Mouse (Mus musculus) heart, embryonic 11.5 days (tissue): ENCODE results near the gene Pax7. TPM values are rescaled to one million over a fixed set of nuclear protein-coding genes. Genes with fewer than 3 reads are reported as not detected.

Experiments
- ATAC-seq: fragments of 200-750 bp; cut with Nextera tagmentation; replicated peaks from 2 replicates; pipeline ENCODE4 v1.8.0; 2017; ENCODE audit warnings: moderate library complexity; ENCODE audit not compliant: insufficient number of reproducible peaks, low FRiP score, low TSS enrichment
- H3K27ac ChIP-seq: fragments of 300-500 bp; sonication (generic); 2 replicates; pipeline ENCODE4 v1.5.1; 2014; ENCODE audit warnings: mild to moderate bottlenecking, low read depth, low read length
- H3K27me3 ChIP-seq: fragments of 300-500 bp; sonication (generic); 2 replicates; pipeline ENCODE4 v1.6.1; 2014; ENCODE audit warnings: mild to moderate bottlenecking, low read length, mixed read lengths; ENCODE audit not compliant: control insufficient read depth, insufficient read depth
- H3K36me3 ChIP-seq: fragments of 300-500 bp; sonication (generic); 2 replicates; pipeline ENCODE4 v1.6.1; 2014; ENCODE audit warnings: mild to moderate bottlenecking, low read length, moderate library complexity, mixed read lengths; ENCODE audit not compliant: control insufficient read depth, insufficient read depth
- H3K4me1 ChIP-seq: fragments of 300-500 bp; sonication (generic); 2 replicates; pipeline ENCODE4 v1.6.1; 2014; ENCODE audit warnings: low read length; ENCODE audit not compliant: control insufficient read depth, insufficient read depth
- H3K4me2 ChIP-seq: fragments of 300-500 bp; sonication (generic); 2 replicates; pipeline ENCODE4 v1.6.1; 2014; ENCODE audit warnings: mild to moderate bottlenecking, moderate library complexity
- H3K4me3 ChIP-seq: fragments of 300-500 bp; sonication (generic); 2 replicates; pipeline ENCODE4 v1.5.1; 2014; ENCODE audit warnings: low read depth, low read length
- H3K9ac ChIP-seq: fragments of 300-500 bp; sonication (generic); 2 replicates; pipeline ENCODE4 v1.6.1; 2014; ENCODE audit warnings: mild to moderate bottlenecking, low read depth, low read length, moderate library complexity
- H3K9me3 ChIP-seq: fragments of 300-500 bp; sonication (generic); replicated peaks from 2 replicates; pipeline ENCODE4 v1.6.1; 2016; ENCODE audit warnings: low read length; ENCODE audit not compliant: control insufficient read depth
- whole genome bisulfite sequencing: fragments of 180-500 bp; shearing (Covaris S2); extraction: QIAGEN DNeasy Blood & Tissue Kit; methylation state at CpG from one replicate; pipeline ENCODE4 v1.1.7; 2014; ENCODE audit not compliant: insufficient replicate concordance; 5-methylcytosine and 5-hydroxymethylcytosine counted together
- polyA plus RNA-seq: library from polyadenylated mRNA; unstranded; fragments of >200 nt; fragmentation: Nextera tagmentation; extraction: Ambion mirVana; gene quantifications from 2 replicates; pipeline ENCODE4 v1.2.1, GENCODE M21; 2014

Gene Pax7
- polyA plus RNA-seq, 1 experiment from 2014 or later: 0.04 TPM

DNA sequence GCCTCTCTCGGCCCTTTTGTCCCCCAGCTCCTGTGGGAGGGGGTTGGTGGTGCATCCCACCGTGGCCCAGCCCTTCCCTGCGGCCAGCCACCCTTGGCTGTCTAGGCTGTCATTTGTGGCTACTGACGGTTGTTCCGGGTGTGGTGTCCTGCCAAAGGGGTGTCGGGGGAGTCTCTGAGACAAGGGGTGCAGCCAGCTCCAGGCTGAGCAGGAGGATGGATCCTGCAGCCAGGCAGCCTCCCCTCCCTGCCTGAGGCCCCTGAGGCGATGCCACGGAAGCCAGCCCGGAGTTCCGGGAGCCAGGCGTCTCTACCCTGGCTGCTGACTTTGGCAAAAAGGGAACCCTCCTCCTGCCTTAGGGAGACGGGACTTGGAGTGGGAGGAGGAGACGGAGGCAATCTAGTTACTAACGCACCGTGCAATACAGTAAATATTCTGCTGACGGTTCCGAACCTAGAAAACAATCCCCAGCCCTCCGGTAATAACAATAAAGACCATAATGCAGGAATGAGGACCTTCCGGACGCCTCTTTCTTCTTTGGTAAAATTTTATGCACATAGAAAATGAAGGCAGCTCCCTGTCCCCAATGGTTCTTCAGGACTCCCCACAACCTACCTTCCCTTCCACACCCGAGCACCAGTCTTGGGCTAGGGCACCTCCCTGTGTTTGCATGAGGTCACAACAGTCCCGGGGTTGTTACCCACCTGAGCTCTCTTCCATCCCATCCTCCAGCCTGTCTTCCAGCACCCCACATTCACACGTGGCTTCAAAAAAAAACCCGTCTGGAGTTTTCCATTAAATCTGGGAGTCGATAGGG is 19.1 kb upstream of the Pax7 start:
- 4% methylated on average over 25 of the region's 25 CpGs for WGBS
- Histone ChIP-seq H3K4me3 (no peak overlapping the region), H3K9ac (no peak overlapping the region), H3K27me3 (peaks cover 88% of the 10 kb centered on the region), H3K4me2 (no peak overlapping the region), H3K36me3 (no peaks in the 10 kb centered on the region), H3K9me3 (no peaks in the 10 kb centered on the region), H3K27ac (no peak overlapping the region), H3K4me1 (no peaks in the 10 kb centered on the region; the same call in 1 of the 2 replicates)
- no peak for ATAC-seq

GRCm38 (mm10) chr4:139851387-139851786 is 18.1 kb upstream of the Pax7 start:
- H3K27me3 ChIP-seq: peaks cover 89% of the 10 kb centered on the region
- WGBS: 11% methylated on average over 15 of the region's 15 CpGs
- H3K4me2 ChIP-seq: no peak overlapping the region
- no peak overlapping the region for H3K4me3 ChIP-seq
- H3K4me1 ChIP-seq: no peaks in the 10 kb centered on the region; the same call in 1 of the 2 replicates
- H3K36me3 ChIP-seq: no peaks in the 10 kb centered on the region
- H3K27ac ChIP-seq: no peak overlapping the region
- no peaks in the 10 kb centered on the region for H3K9me3 ChIP-seq
- ATAC-seq: no peak
- H3K9ac ChIP-seq: no peak overlapping the region

DNA sequence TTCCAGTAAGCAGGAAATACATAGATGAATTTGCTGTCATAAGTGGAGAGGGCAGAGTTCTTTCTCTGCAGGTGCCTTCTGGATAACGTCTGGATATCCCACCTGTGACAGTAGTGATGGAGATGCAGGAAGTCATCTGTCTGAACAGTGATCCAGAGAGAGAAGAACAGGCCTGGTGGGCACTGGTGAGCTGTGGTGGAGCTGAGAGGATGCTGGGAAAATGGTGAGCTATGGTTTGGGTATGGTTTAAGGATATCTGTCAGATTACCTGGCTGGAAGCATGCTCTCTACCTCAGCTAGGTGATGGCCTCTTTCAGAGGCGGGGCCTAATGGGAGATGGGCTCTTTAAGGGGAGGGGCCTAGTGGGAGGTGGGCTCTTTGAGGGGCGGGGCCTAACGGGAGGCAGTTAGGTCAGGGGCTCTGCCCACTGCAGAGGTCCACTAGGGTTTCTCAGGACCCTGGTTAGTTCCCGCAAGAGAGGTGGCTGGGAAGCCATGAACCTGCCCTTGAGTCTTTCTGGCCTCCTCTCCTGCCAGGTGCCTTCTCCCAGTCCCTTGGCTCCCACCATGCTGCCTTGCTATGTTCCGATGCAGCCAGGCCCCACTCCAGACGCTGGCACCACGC is 17.3 kb upstream of the Pax7 start:
- Histone ChIP-seq H3K4me3 (no peak overlapping the region), H3K9ac (no peak overlapping the region), H3K4me2 (no peak overlapping the region), H3K27me3 (peaks cover 88% of the 10 kb centered on the region), H3K27ac (no peak overlapping the region), H3K36me3 (no peaks in the 10 kb centered on the region), H3K4me1 (no peaks in the 10 kb centered on the region; the same call in 1 of the 2 replicates), H3K9me3 (no peaks in the 10 kb centered on the region)
- no peak for ATAC-seq
- 15% methylated on average over 8 of the region's 8 CpGs for WGBS

- ATAC-seq: no peak
- Histone ChIP-seq H3K27me3 (peaks cover 78% of the 10 kb centered on the region), H3K9ac (no peak overlapping the region), H3K27ac (no peak overlapping the region), H3K4me1 (no peaks in the 10 kb centered on the region), H3K9me3 (no peaks in the 10 kb centered on the region), H3K36me3 (no peaks in the 10 kb centered on the region), H3K4me3 (no peak overlapping the region), H3K4me2 (no peak overlapping the region)
- WGBS: 13% methylated on average over 7 of the region's 7 CpGs
Measured at GRCm38 (mm10) chr4:139843456-139843855, 10.1 kb upstream of the Pax7 start.

- no peak overlapping the region for H3K27ac ChIP-seq
- peaks cover 81% of the 10 kb centered on the region for H3K27me3 ChIP-seq
- H3K4me2 ChIP-seq: no peak overlapping the region
- ATAC-seq: no peak
- no peaks in the 10 kb centered on the region for H3K36me3 ChIP-seq
- no peaks in the 10 kb centered on the region for H3K9me3 ChIP-seq
- no peak overlapping the region for H3K4me3 ChIP-seq
- no peaks in the 10 kb centered on the region for H3K4me1 ChIP-seq
- no peak overlapping the region for H3K9ac ChIP-seq
- WGBS: 71% methylated on average over 7 of the region's 7 CpGs
Measured at GRCm38 (mm10) chr4:139842919-139843318, 9.6 kb upstream of the Pax7 start.

GRCm38 (mm10) chr4:139840939-139841500 is 7.7 kb upstream of the Pax7 start:
- ATAC-seq: no peak
- no peaks in the 10 kb centered on the region for H3K36me3 ChIP-seq
- H3K4me1 ChIP-seq: no peaks in the 10 kb centered on the region
- H3K27me3 ChIP-seq: peaks cover 89% of the 10 kb centered on the region
- no peak overlapping the region for H3K27ac ChIP-seq
- 71% methylated on average over 9 of the region's 9 CpGs for WGBS
- H3K4me2 ChIP-seq: no peak overlapping the region
- H3K9ac ChIP-seq: no peak overlapping the region
- H3K4me3 ChIP-seq: no peak overlapping the region
- no peaks in the 10 kb centered on the region for H3K9me3 ChIP-seq

DNA sequence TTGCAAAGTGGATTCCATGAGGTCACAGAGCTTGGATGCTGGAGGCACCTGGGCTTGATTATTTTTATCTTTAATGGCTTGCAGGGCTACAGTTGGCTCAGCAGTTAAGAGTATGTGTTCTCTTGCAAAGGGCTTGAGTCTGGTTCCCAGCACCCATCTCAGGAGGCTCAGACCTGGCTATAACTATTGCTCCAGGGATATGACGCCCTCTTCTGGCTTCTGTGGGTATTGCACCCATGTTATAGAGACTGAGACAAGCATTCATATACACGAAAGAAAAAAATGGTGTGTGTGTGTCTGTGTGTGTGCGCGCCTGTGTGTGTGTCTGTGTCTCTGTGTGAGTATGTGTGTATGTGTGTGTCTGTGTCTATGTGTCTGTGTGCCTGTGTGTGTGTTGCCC is 7.1 kb upstream of the Pax7 start:
- H3K36me3 ChIP-seq: no peaks in the 10 kb centered on the region
- H3K4me2 ChIP-seq: no peak overlapping the region
- no peak for ATAC-seq
- H3K9ac ChIP-seq: no peak overlapping the region
- no peaks in the 10 kb centered on the region for H3K4me1 ChIP-seq
- peaks cover 93% of the 10 kb centered on the region for H3K27me3 ChIP-seq
- 68% methylated on average over 4 of the region's 4 CpGs for WGBS
- no peak overlapping the region for H3K27ac ChIP-seq
- H3K9me3 ChIP-seq: no peaks in the 10 kb centered on the region
- no peak overlapping the region for H3K4me3 ChIP-seq

- no peaks in the 10 kb centered on the region for H3K9me3 ChIP-seq
- WGBS: 10% methylated on average over 5 of the region's 5 CpGs
- no peak overlapping the region for H3K27ac ChIP-seq
- no peaks in the 10 kb centered on the region for H3K36me3 ChIP-seq
- H3K4me3 ChIP-seq: no peak overlapping the region
- no peak overlapping the region for H3K9ac ChIP-seq
- H3K4me1 ChIP-seq: peaks cover 6% of the 10 kb centered on the region
- no peak for ATAC-seq
- no peak overlapping the region for H3K4me2 ChIP-seq
- H3K27me3 ChIP-seq: peaks cover 100% of the 10 kb centered on the region
Measured at GRCm38 (mm10) chr4:139836681-139837080, 3.4 kb upstream of the Pax7 start.
